Mouse (Mus musculus): ENCODE measurements at regions not wholly inside any gene's neighbourhood (a gene's known extent, or its start where the extent isn't known, plus 50 kb on each side); places are given as distances from the start of the nearest gene placed in this dataset.

DNA sequence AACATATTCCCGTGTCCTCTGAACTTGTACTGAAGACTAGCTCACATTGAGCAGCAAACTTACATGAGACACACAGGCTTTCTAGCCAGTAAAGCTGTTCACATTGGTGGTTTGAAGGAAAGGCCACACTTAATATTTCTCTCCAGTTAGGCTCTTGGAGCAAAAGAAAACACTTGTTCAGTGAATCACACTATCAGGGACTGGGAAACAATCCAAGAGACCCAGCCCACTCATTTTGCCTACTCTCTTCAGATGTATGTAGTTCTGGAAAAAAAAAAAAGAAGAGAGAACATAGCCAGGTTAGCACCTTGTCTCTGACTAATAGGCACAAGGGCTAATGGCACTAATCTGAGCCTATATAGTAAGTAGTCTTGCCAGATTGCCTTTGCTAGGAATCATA, 165.9 kb downstream of the Lyplal1 start:
- TF ChIP-seq POLR2A (IDR thresholded peaks at IDR 0.05; ENCODE audit: borderline replicate concordance, extremely low read depth, low read depth, low read length) (no peak), CTCF (IDR thresholded peaks at IDR 0.05; ENCODE audit: insufficient read depth, low read length) (no peak)
